Mouse (Mus musculus): Measurements from ENCODE around the gene Ace. TPM values are rescaled to one million over a fixed set of nuclear protein-coding genes. Genes with fewer than 3 reads are reported as not detected.

Gene Ace
- polyA plus RNA-seq, 1 experiment, result not detected

DNA sequence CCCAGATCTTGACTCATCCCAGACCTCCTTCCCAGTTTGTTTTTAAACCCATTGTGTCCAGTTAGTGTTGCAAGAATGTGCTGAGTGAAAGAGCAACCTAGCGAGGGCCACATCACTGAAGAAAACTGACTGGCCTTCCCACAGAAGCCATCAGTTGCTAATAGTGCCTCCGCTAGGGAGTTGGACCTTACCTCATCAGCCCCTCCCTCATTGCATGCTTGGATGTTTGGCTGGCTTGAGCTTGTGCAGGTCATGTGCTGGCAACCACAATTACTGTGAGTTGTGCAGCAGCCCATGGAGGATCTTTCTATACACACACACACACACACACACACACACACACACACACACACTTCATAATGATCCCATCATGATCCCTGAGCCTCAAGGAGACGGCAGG, 36.4 kb upstream of the Ace start:
- 85% methylated on average over 3 of the region's 3 CpGs for WGBS
- Histone ChIP-seq H3K27ac (ENCODE audit: insufficient read depth, low read depth, low read length) (no peak overlapping the region), H3K4me3 (ENCODE audit: insufficient read depth, low read depth, low read length) (no peak overlapping the region), H3K4me1 (ENCODE audit: control insufficient read depth, insufficient read depth, low read length) (peaks cover 27% of the 10 kb centered on the region)
- TF ChIP-seq POLR2A (IDR thresholded peaks at IDR 0.05; ENCODE audit: insufficient read depth, low read depth, low read length) (no peak), CTCF (IDR thresholded peaks at IDR 0.05; ENCODE audit: insufficient read depth, low read depth, low read length) (no peak)

DNA sequence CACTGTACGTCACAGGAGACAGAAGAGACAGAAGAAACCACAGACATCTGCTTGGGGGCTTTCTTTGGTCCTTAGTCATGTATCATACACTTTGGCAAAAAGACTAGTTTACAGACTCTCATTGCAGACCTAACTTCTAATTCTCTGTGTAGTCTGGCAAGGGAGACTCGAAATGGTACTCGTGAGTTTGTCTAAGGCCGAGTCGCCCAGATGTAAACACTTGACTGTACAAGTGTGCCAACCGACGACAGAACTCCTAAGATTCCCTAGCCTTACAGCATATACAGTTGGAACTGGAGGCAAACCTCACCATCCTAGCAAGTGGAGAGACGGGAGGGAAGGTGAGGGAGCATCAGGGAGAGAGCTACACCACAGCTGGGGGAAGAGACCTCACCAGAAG, 34.0 kb upstream of the Ace start:
- WGBS, result 64% methylated on average over 8 of the region's 8 CpGs
- Histone ChIP-seq H3K27ac (ENCODE audit: insufficient read depth, low read depth, low read length) (no peak overlapping the region), H3K4me3 (ENCODE audit: insufficient read depth, low read depth, low read length) (no peak overlapping the region), H3K4me1 (ENCODE audit: control insufficient read depth, insufficient read depth, low read length) (peaks cover 44% of the 10 kb centered on the region)
- no peak for TF ChIP-seq POLR2A (IDR thresholded peaks at IDR 0.05; ENCODE audit: insufficient read depth, low read depth, low read length)

DNA sequence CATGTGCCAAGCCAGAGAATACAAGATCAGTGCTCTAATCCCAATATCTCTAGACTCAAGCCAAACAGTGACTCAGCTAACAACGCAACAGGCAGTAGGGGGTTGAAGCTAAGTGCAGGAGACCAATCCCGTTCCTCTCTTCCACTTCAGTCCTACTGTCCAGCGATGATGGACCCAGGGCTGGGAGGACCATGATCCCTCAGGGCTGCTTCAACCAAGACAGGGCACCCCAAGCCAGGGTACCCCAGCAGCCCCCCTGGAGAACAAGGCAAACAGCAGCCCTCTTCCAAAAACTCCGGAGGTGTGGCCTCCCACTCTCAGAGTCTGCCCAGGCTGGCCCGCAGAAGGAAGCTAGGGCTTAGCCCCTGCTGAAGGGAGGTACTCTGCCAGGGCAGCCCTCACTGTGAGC, 33.4 kb upstream of the Ace start:
- H3K4me1 ChIP-seq (ENCODE audit: control insufficient read depth, insufficient read depth, low read length), result peaks cover 48% of the 10 kb centered on the region
- TF ChIP-seq CTCF (IDR thresholded peaks at IDR 0.05; ENCODE audit: insufficient read depth, low read depth, low read length) (no peak), POLR2A (IDR thresholded peaks at IDR 0.05; ENCODE audit: insufficient read depth, low read depth, low read length) (no peak)
- no peak overlapping the region for H3K4me3 ChIP-seq (ENCODE audit: insufficient read depth, low read depth, low read length)
- no peak overlapping the region for H3K27ac ChIP-seq (ENCODE audit: insufficient read depth, low read depth, low read length)
- WGBS, result 46% methylated on average over 5 of the region's 5 CpGs

DNA sequence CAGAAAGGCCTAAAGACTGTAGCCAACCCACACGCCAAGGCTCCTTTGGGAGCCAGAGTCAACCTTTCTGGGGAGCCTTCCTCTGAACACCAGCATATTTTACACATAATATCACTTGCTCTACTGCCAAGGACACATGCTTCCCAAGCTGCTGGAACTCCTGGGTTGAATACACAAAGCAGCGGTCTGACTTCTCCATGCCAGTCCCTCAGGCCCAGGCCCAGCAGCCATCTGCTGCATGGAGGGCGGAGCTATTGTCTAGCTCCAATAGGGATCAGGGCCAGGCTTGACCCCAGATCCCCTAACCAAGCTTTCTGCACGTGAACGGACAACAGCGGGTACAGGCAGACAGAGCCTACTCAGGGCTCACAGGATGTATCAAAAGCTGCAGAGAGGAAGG, 32.9 kb upstream of the Ace start:
- 57% methylated on average over 6 of the region's 6 CpGs for WGBS
- Histone ChIP-seq H3K4me3 (ENCODE audit: insufficient read depth, low read depth, low read length) (no peak overlapping the region), H3K27ac (ENCODE audit: insufficient read depth, low read depth, low read length) (no peak overlapping the region)

DNA sequence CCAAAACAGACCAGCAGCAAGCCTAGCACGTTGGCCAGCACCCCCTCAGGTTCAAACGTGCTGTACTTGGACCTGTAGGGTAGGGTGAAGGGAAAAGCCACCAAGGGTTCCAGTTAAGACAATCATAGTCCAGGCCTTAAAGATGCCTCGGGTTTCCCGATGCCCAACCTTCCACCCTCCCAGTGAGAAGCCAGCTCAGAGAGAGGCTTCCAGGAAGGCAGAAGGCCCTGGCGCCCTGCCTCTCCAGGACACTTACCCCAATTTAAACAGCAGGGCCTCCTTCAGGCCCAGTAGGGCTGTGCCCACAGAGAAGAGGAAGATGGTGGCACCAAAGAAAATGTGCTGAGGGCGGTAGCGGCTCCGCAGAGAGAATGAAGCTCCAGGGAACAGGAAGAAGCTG, 32.2 kb upstream of the Ace start:
- peaks cover 60% of the 10 kb centered on the region for H3K4me1 ChIP-seq (ENCODE audit: control insufficient read depth, insufficient read depth, low read length)
- 91% methylated on average over 8 of the region's 8 CpGs for WGBS
- no peak overlapping the region for H3K4me3 ChIP-seq (ENCODE audit: insufficient read depth, low read depth, low read length)
- no peak for TF ChIP-seq CTCF (IDR thresholded peaks at IDR 0.05; ENCODE audit: insufficient read depth, low read depth, low read length)
- no peak for TF ChIP-seq POLR2A (IDR thresholded peaks at IDR 0.05; ENCODE audit: insufficient read depth, low read depth, low read length)
- H3K27ac ChIP-seq (ENCODE audit: insufficient read depth, low read depth, low read length), result no peak overlapping the region

More for the DNA sequence above, 32.9 kb upstream of the Ace start:
- no peak for TF ChIP-seq CTCF (IDR thresholded peaks at IDR 0.05; ENCODE audit: insufficient read depth, low read depth, low read length)
- no peak for TF ChIP-seq POLR2A (IDR thresholded peaks at IDR 0.05; ENCODE audit: insufficient read depth, low read depth, low read length)
- peaks cover 53% of the 10 kb centered on the region for H3K4me1 ChIP-seq (ENCODE audit: control insufficient read depth, insufficient read depth, low read length)

DNA sequence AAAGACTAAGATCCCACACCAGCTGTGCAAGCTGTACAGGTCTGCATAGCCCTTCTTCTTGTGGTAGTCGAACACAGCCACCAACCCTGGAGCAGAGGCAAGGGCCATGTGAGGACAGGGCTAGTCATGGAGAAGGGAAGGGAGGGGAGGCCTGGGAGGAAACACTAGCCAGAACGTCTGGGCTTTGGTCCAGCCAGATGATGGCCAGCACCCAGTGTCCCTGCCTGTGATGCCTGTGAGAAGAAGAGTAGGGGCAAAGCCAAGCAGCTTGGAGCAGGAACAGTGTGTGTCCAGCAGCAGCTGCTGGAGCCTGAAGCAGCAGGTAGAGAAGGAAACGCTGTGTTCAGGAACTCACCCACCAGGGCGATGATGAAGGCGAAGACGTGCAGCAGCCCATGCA, 31.5 kb upstream of the Ace start:
- WGBS, result 64% methylated on average over 6 of the region's 6 CpGs
- Histone ChIP-seq H3K4me1 (ENCODE audit: control insufficient read depth, insufficient read depth, low read length) (peaks cover 65% of the 10 kb centered on the region), H3K4me3 (ENCODE audit: insufficient read depth, low read depth, low read length) (no peak overlapping the region), H3K27ac (ENCODE audit: insufficient read depth, low read depth, low read length) (no peak overlapping the region)
- TF ChIP-seq CTCF (IDR thresholded peaks at IDR 0.05; ENCODE audit: insufficient read depth, low read depth, low read length), result no peak
- TF ChIP-seq POLR2A (IDR thresholded peaks at IDR 0.05; ENCODE audit: insufficient read depth, low read depth, low read length), result no peak

DNA sequence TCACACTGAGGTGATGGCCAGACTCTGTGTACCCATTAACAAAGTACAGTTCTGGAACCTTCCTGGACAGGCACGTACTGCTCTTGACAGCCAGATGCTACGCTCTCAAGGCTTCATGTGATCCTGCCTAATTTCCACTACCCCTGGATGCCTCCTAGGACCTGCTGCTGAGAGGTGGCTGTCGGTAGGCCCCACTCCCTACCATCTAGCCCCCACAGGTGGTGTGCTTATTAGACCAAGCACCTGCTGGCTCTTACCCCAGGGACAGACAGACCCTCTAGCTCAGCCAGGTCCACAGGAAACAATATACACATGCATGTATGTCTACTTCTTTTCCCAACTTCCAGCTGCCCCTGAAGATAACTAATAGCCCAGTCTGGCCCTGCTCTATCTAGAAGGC, 30.8 kb upstream of the Ace start:
- peaks cover 73% of the 10 kb centered on the region for H3K4me1 ChIP-seq (ENCODE audit: control insufficient read depth, insufficient read depth, low read length)
- H3K27ac ChIP-seq (ENCODE audit: insufficient read depth, low read depth, low read length), result no peak overlapping the region
- 85% methylated on average over 3 of the region's 3 CpGs for WGBS
- H3K4me3 ChIP-seq (ENCODE audit: insufficient read depth, low read depth, low read length), result no peak overlapping the region
- no peak for TF ChIP-seq POLR2A (IDR thresholded peaks at IDR 0.05; ENCODE audit: insufficient read depth, low read depth, low read length)

DNA sequence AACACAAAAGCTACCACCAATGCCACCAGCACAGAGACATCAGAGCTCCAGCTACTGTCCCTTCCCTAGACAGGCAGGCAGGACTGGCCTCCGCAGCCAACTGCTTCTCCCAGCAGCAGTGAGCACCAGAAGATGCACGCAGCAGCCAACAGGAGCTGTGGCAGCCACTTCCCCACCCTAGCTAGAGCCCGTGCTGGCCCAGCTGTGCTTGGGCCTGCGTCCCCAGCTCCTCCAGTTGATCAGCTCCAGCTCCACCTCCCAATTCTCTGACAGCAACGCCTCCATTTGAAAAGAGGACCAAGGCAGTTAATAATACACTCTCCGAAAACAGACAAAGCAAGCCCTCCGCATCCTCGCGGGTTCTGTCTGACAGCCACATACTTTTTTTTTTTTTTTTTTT, 29.0 kb upstream of the Ace start:
- no peak for TF ChIP-seq POLR2A (IDR thresholded peaks at IDR 0.05; ENCODE audit: insufficient read depth, low read depth, low read length)
- no peak for TF ChIP-seq CTCF (IDR thresholded peaks at IDR 0.05; ENCODE audit: insufficient read depth, low read depth, low read length)
- Histone ChIP-seq H3K4me3 (ENCODE audit: insufficient read depth, low read depth, low read length) (no peak overlapping the region), H3K4me1 (ENCODE audit: control insufficient read depth, insufficient read depth, low read length) (peaks cover 83% of the 10 kb centered on the region), H3K27ac (ENCODE audit: insufficient read depth, low read depth, low read length) (peak overlapping the region; percentile 92)
- WGBS, result 18% methylated on average over 9 of the region's 9 CpGs

DNA sequence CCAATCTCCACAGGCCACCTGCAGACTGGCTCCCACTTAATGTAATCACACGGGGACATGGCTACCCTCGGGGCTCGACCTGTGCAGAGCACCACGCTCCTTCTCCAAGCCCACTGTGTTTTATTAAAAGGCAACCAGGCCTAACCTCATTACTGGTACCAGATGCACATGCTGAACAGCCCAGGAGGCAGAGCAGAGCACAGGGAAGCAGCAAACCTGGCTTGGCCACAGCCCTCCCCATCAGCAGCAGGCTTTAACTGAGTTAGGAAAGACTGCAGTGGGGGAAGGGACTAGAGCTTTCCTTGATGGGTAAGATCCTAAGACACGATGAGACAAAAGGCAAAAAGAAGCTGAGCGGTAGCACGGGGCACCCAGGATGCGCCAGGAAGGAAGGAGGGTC, 25.8 kb upstream of the Ace start:
- TF ChIP-seq POLR2A (IDR thresholded peaks at IDR 0.05; ENCODE audit: insufficient read depth, low read depth, low read length), result no peak
- no peak for TF ChIP-seq CTCF (IDR thresholded peaks at IDR 0.05; ENCODE audit: insufficient read depth, low read depth, low read length)
- Histone ChIP-seq H3K4me3 (ENCODE audit: insufficient read depth, low read depth, low read length) (no peak overlapping the region), H3K4me1 (ENCODE audit: control insufficient read depth, insufficient read depth, low read length) (peaks cover 62% of the 10 kb centered on the region), H3K27ac (ENCODE audit: insufficient read depth, low read depth, low read length) (no peak overlapping the region)
- WGBS, result 74% methylated on average over 8 of the region's 8 CpGs

All from olfactory bulb, adult 2 months (tissue).